Mouse (Mus musculus) left cerebral cortex, postnatal 10 days (tissue): Measurements from ENCODE around the gene Rad21l. TPM values are rescaled to one million over a fixed set of nuclear protein-coding genes. Genes with fewer than 3 reads are reported as not detected.
"Not testable (repeated sequence)": the region's sequence is repeated elsewhere in the genome, so short reads cannot be mapped to it uniquely, and the experiment has no call there.

Experiments
- DNase-seq, 2 experiments: peaks; one replicate each; pipeline ENCODE4 v3.0.0; 2021 to 2022; ENCODE audit warnings: low spot score in 2 of 2, mixed read lengths in 1 of 2; ENCODE audit errors: extremely low spot score in 1 of 2
- intact Hi-C: fragments of 180-260 bp; cut with DNase I; formaldehyde crosslinking; loops from one replicate; pipeline ENCODE4 v1.15.1; 2025
- total RNA-seq, 2 experiments: library from RNA; stranded (reverse); gene quantifications; 2 replicates each; pipeline ENCODE4 v1.2.3; 2021

Gene Rad21l
- total RNA-seq, 2 experiments from 2014 or later: 0.63 to 0.66 TPM

- peak; percentile 81 to 82 for DNase-seq
- intact Hi-C loops: no loop called here
Observed at GRCm38 (mm10) chr2:151632159-151632814, 36.0 kb downstream of the Rad21l start, which contains the start of gene Snph. Gene Snph, minus strand, starts transcription at chr2:151632593.

- peak in 1 of 2 experiments; percentile 8 for DNase-seq
- intact Hi-C loops: no loop called here
Observed at GRCm38 (mm10) chr2:151631406-151632158, 36.8 kb downstream of the Rad21l start.

DNA sequence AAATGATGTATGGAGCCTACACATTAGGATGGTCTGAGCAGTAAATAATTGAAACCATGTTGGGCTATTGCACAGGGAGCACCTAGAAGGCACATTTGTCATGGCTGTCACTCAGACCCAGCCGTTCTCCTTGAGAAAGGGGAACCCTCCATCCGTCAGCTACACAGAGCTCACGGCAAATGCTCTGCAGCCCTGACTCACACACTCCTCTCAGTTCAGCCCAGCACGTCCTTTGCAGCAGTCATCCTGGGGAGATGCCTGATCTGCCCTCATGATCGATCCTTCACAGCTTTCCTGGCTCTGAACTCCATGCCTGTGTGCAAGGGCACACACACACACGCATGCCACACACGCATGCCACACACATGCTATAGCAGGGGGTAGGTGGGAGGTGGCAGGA, 39.0 kb downstream of the Rad21l start:
- intact Hi-C loops: no loop called here
- peak in 1 of 2 experiments; percentile 2 for DNase-seq

DNA sequence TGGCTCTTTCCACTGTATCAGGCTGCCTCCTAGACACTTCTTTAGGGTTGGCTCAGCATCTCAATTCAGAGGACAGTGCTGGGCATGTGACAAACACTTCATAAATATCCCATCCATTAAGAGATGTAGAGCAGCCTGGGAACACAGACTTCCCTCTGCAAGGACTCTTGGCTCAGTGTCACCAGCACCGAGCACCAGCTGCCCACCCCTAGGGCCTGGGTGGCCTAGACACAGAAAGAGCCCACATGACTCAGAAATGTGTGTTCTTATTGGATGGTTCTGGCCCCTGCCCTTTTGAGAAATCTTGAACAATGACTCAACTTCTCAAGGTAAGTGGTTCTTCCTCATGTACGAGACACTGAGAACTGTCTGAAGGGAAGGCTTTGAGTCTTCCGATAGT, 40.3 kb downstream of the Rad21l start:
- intact Hi-C loops: no loop called here
- peak in 1 of 2 experiments; percentile 2 for DNase-seq

DNA sequence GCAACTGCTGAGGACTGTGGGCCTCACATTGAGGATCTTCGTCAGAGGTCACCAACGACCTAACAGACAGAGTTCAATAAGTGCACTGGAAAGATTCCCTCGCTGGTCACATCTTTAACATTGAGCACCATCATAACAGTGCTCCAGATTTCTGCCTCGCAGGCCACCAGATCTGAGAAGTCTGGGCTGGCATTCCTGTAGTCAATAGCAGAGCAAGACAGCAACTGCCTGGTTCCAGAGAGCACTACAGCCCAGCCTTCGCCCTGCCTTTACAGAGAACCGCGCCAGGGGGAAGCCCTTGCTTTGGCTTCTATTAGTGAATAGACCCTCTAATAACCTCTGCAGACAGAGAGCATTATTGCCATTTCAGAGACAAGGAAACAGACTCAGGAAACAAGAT, 42.0 kb downstream of the Rad21l start:
- intact Hi-C loops: no loop called here
- no peak for DNase-seq

- intact Hi-C loops: no loop called here
- peak in 1 of 2 experiments; percentile 14 for DNase-seq
Observed at GRCm38 (mm10) chr2:151623776-151624175, 44.6 kb downstream of the Rad21l start.

- DNase-seq: no peak
- intact Hi-C loops: no loop called here
Observed at GRCm38 (mm10) chr2:151616551-151617329, 51.6 kb downstream of the Rad21l start.

- peak in 1 of 2 experiments; percentile 56 for DNase-seq
- intact Hi-C loops: not testable (repeated sequence)
Observed at GRCm38 (mm10) chr2:151615779-151616178, 52.6 kb downstream of the Rad21l start.

GRCm38 (mm10) chr2:151609974-151610373, 58.4 kb downstream of the Rad21l start:
- no peak for DNase-seq

GRCm38 (mm10) chr2:151608435-151608834, 59.9 kb downstream of the Rad21l start:
- intact Hi-C loops: no loop called here

More at GRCm38 (mm10) chr2:151609974-151610373, 58.4 kb downstream of the Rad21l start:
- intact Hi-C loops: no loop called here

GRCm38 (mm10) chr2:151605437-151605987, 62.8 kb downstream of the Rad21l start:
- DNase-seq: peak; percentile 68 to 71
- intact Hi-C loops: no loop called here

More at GRCm38 (mm10) chr2:151608435-151608834, 59.9 kb downstream of the Rad21l start:
- no peak for DNase-seq

GRCm38 (mm10) chr2:151603630-151604029, 64.7 kb downstream of the Rad21l start:
- intact Hi-C loops: no loop called here

DNA sequence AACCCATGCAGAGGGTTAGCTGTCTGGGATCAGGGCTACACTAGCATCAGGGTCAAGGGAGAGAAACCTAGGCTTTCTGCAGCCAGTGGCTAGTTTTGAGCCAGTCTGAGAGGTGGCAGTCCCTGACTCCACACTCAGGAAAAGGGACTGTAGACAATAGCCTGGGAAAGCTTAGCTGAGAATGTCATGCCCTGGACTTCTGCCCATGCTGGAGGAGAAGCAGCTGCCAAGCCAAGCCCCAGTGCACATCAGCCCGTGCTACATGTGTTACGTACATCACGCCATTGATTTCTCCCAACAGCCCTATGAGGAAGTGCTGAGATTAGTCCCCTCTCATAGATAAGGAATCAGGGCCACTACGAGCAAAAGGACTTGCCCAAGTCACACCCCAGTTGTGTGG, 66.2 kb downstream of the Rad21l start:
- DNase-seq: no peak
- intact Hi-C loops: no loop called here

More at GRCm38 (mm10) chr2:151603630-151604029, 64.7 kb downstream of the Rad21l start:
- DNase-seq: peak; percentile 42 to 59

DNA sequence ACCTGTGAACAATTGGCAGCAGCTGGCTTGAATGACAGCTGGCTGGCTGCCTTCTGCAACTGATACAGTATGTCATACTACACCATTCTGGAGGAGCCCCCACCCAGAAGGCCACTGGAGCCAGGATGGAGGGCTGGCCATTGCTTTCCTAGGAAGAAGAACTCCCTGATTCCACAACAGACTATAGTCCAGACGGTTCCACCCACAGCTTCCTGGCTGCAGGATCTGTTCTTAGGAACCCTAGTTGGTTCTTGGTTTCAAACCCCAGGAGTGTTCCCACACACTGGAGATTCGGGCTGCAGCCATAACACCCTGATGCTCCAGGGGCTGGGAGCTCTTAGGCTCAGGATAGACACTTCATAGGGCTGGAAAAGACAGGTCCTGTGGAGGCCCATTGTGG, 70.3 kb downstream of the Rad21l start:
- intact Hi-C loops: no loop called here
- no peak for DNase-seq

Other genes starting within 250 kb of the Rad21l start
- gene 4921509C19Rik, start 192.4 kb downstream of the Rad21l start, total RNA-seq: not detected
- 100 to 1,000 TPM; 146 to 150 TPM for gene Nsfl1c, start 174.4 kb downstream of the Rad21l start, total RNA-seq
- gene Fkbp1a, start 126.0 kb downstream of the Rad21l start, total RNA-seq: 100 to 1,000 TPM; 558 to 568 TPM
- 1 to 10 TPM; 1.5 to 1.6 TPM for gene Sdcbp2, start 95.9 kb downstream of the Rad21l start, total RNA-seq
- gene Snph, start 35.9 kb downstream of the Rad21l start, total RNA-seq: 100 to 1,000 TPM; 162 to 164 TPM
- 10 to 100 TPM; 10.8 to 10.9 TPM for gene Tmem74b, start 33.5 kb upstream of the Rad21l start, total RNA-seq
- 10 to 100 TPM; 43.9 to 48.6 TPM for gene Psmf1, start 75.7 kb upstream of the Rad21l start, total RNA-seq
- gene Rspo4, start 174.4 kb upstream of the Rad21l start, total RNA-seq: under 1 TPM in 1 of 2 experiments, not detected in 1; 0.19 TPM
- under 1 TPM in 1 of 2 experiments, not detected in 1; 0.19 TPM for gene Angpt4, start 242.7 kb upstream of the Rad21l start, total RNA-seq